Mouse (Mus musculus): ENCODE data around the gene Gm15262. TPM values are rescaled to one million over a fixed set of nuclear protein-coding genes. Genes with fewer than 3 reads are reported as not detected.
A peak's percentile ranks its signal among the peaks of the same experiment; 100 is the strongest.

The Gm15262 gene
- polyA plus RNA-seq, 2 experiments = not detected

GRCm38 (mm10) chrX:161385791-161386190 lies 98.5 kb downstream of the Gm15262 start:
- Histone ChIP-seq H3K36me3 (ENCODE audit: control insufficient read depth, insufficient read depth, low read length) (no peaks in the 10 kb centered on the region), H3K4me3 (replicated peaks; ENCODE audit: low read length) (no peak overlapping the region), H3K4me2 (replicated peaks; ENCODE audit: low read depth, low read length, severe bottlenecking) (no peak overlapping the region), H3K9ac (ENCODE audit: low read depth, low read length, severe bottlenecking) (no peak overlapping the region), H3K27ac (replicated peaks; ENCODE audit: low read depth, low read length) (no peak overlapping the region), H3K9me3 (ENCODE audit: control insufficient read depth, low read length) (no peaks in the 10 kb centered on the region), H3K27me3 (ENCODE audit: control insufficient read depth, insufficient read depth, low read length) (no peaks in the 10 kb centered on the region; the same call in 1 of the 2 replicates), H3K4me1 (ENCODE audit: control insufficient read depth, insufficient read depth, low read length) (no peaks in the 10 kb centered on the region)
- DNase-seq (ENCODE audit: low spot score) (no peak), ATAC-seq (ENCODE audit: low FRiP score, low read depth) (no peak)
- 44% methylated on average over 8 of the region's 8 CpGs for WGBS
- TF ChIP-seq POLR2A (IDR thresholded peaks at IDR 0.05; ENCODE audit: borderline replicate concordance, extremely low read depth, insufficient read depth, insufficient read length) = no peak

GRCm38 (mm10) chrX:161387942-161388341 lies 100.7 kb downstream of the Gm15262 start:
- no peak for DNase-seq (ENCODE audit: low spot score)
- 85% methylated on average over 4 of the region's 4 CpGs for WGBS

GRCm38 (mm10) chrX:161399110-161399509 lies 111.9 kb downstream of the Gm15262 start:
- no peak overlapping the region for H3K4me3 ChIP-seq (replicated peaks; ENCODE audit: low read length)
- DNase-seq (ENCODE audit: low spot score) (peak; percentile 55), ATAC-seq (ENCODE audit: low FRiP score, low read depth) (no peak)
- no peak overlapping the region for H3K9ac ChIP-seq (ENCODE audit: low read depth, low read length, severe bottlenecking)
- no peaks in the 10 kb centered on the region for H3K9me3 ChIP-seq (ENCODE audit: control insufficient read depth, low read length)
- no peaks in the 10 kb centered on the region for H3K4me1 ChIP-seq (ENCODE audit: control insufficient read depth, insufficient read depth, low read length)
- WGBS = 22% methylated on average over 11 of the region's 11 CpGs
- H3K27ac ChIP-seq (replicated peaks; ENCODE audit: low read depth, low read length) = no peak overlapping the region
- no peaks in the 10 kb centered on the region for H3K27me3 ChIP-seq (ENCODE audit: control insufficient read depth, insufficient read depth, low read length)
- H3K4me2 ChIP-seq (replicated peaks; ENCODE audit: low read depth, low read length, severe bottlenecking) = no peak overlapping the region
- no peaks in the 10 kb centered on the region for H3K36me3 ChIP-seq (ENCODE audit: control insufficient read depth, insufficient read depth, low read length)
- no peak for TF ChIP-seq POLR2A (IDR thresholded peaks at IDR 0.05; ENCODE audit: borderline replicate concordance, extremely low read depth, insufficient read depth, insufficient read length)

More at GRCm38 (mm10) chrX:161387942-161388341, 100.7 kb downstream of the Gm15262 start:
- H3K27ac ChIP-seq (replicated peaks; ENCODE audit: low read depth, low read length) = no peak overlapping the region
- no peak for TF ChIP-seq POLR2A (IDR thresholded peaks at IDR 0.05; ENCODE audit: borderline replicate concordance, extremely low read depth, insufficient read depth, insufficient read length)
- no peaks in the 10 kb centered on the region; the same call in 1 of the 2 replicates for H3K27me3 ChIP-seq (ENCODE audit: control insufficient read depth, insufficient read depth, low read length)
- H3K9me3 ChIP-seq (ENCODE audit: control insufficient read depth, low read length) = no peaks in the 10 kb centered on the region
- no peaks in the 10 kb centered on the region for H3K4me1 ChIP-seq (ENCODE audit: control insufficient read depth, insufficient read depth, low read length)
- H3K4me2 ChIP-seq (replicated peaks; ENCODE audit: low read depth, low read length, severe bottlenecking) = no peak overlapping the region
- H3K4me3 ChIP-seq (replicated peaks; ENCODE audit: low read length) = no peak overlapping the region
- no peaks in the 10 kb centered on the region for H3K36me3 ChIP-seq (ENCODE audit: control insufficient read depth, insufficient read depth, low read length)
- H3K9ac ChIP-seq (ENCODE audit: low read depth, low read length, severe bottlenecking) = no peak overlapping the region
- ATAC-seq (ENCODE audit: low FRiP score, low read depth) = no peak

GRCm38 (mm10) chrX:161411151-161411550 lies 123.9 kb downstream of the Gm15262 start:
- no peak for TF ChIP-seq POLR2A (IDR thresholded peaks at IDR 0.05; ENCODE audit: borderline replicate concordance, extremely low read depth, insufficient read depth, insufficient read length)
- H3K9me3 ChIP-seq (ENCODE audit: control insufficient read depth, low read length) = no peaks in the 10 kb centered on the region
- DNase-seq (ENCODE audit: low spot score) (no peak), ATAC-seq (ENCODE audit: low FRiP score, low read depth) (no peak)
- no peak overlapping the region for H3K4me3 ChIP-seq (replicated peaks; ENCODE audit: low read length)
- 65% methylated on average over 1 of the region's 1 CpGs for WGBS
- H3K27me3 ChIP-seq (ENCODE audit: control insufficient read depth, insufficient read depth, low read length) = no peaks in the 10 kb centered on the region
- no peak overlapping the region for H3K27ac ChIP-seq (replicated peaks; ENCODE audit: low read depth, low read length)
- H3K36me3 ChIP-seq (ENCODE audit: control insufficient read depth, insufficient read depth, low read length) = no peaks in the 10 kb centered on the region
- H3K9ac ChIP-seq (ENCODE audit: low read depth, low read length, severe bottlenecking) = no peak overlapping the region
- H3K4me1 ChIP-seq (ENCODE audit: control insufficient read depth, insufficient read depth, low read length) = no peaks in the 10 kb centered on the region
- no peak overlapping the region for H3K4me2 ChIP-seq (replicated peaks; ENCODE audit: low read depth, low read length, severe bottlenecking)

Other genes with a start within 250 kb of the Gm15262 start
- 8.8 and 9.8 TPM in 2 replicates for gene Scml2, start 170.3 kb upstream of the Gm15262 start, polyA plus RNA-seq (2012; rRNA removed)
- 7.3 and 7.8 TPM in 2 replicates for gene Scml2, start 170.3 kb upstream of the Gm15262 start, polyA plus RNA-seq (2014; fragmentation: Nextera tagmentation; extraction: Ambion mirVana)